Mouse (Mus musculus) frontal cortex, postnatal 14 days (tissue): Measurements from ENCODE around the gene Rapsn.
"Not testable (repeated sequence)": the region's sequence is repeated elsewhere in the genome, so short reads cannot be mapped to it uniquely, and the experiment has no call there.

ENCODE experiments used
- DNase-seq, 2 experiments: peaks; one replicate each; pipeline ENCODE4 v3.0.0; 2022; ENCODE audit warnings: low spot score in 2 of 2

Gene Rapsn

GRCm38 (mm10) chr2:91035385-91035784 is at the start of gene Rapsn:
Rapsn (plus strand) TSS chr2:91035620.
- DNase-seq = no peak

GRCm38 (mm10) chr2:90986055-90986454 is 49.4 kb upstream of the Rapsn start:
- no peak for DNase-seq

GRCm38 (mm10) chr2:91008536-91008935 is 26.9 kb upstream of the Rapsn start:
- no peak for DNase-seq

GRCm38 (mm10) chr2:91013881-91014280 is 21.5 kb upstream of the Rapsn start:
- no peak for DNase-seq

GRCm38 (mm10) chr2:91015386-91015785 is 20.0 kb upstream of the Rapsn start:
- no peak for DNase-seq

GRCm38 (mm10) chr2:91018061-91018788 is 17.2 kb upstream of the Rapsn start:
- DNase-seq = peak in 1 of 2 experiments; percentile 29

GRCm38 (mm10) chr2:91019911-91020310 is 15.5 kb upstream of the Rapsn start:
- DNase-seq = no peak

- not testable (repeated sequence) for DNase-seq
Observed at GRCm38 (mm10) chr2:91022266-91022665, 13.2 kb upstream of the Rapsn start.

GRCm38 (mm10) chr2:91023131-91023530 is 12.3 kb upstream of the Rapsn start:
- DNase-seq = no peak

- DNase-seq = no peak
Observed at GRCm38 (mm10) chr2:91023956-91024355, 11.5 kb upstream of the Rapsn start.

- DNase-seq = peak in 1 of 2 experiments; percentile 15
Observed at GRCm38 (mm10) chr2:91025081-91025516, 10.3 kb upstream of the Rapsn start.

- no peak for DNase-seq
Observed at GRCm38 (mm10) chr2:91026491-91026890, 8.9 kb upstream of the Rapsn start.

- no peak for DNase-seq
Observed at GRCm38 (mm10) chr2:91027391-91028214, 7.8 kb upstream of the Rapsn start.

- no peak for DNase-seq
Observed at GRCm38 (mm10) chr2:91031216-91031615, 4.2 kb upstream of the Rapsn start.

GRCm38 (mm10) chr2:91033000-91033399 is 2.4 kb upstream of the Rapsn start:
- no peak for DNase-seq

GRCm38 (mm10) chr2:91041786-91042185 is 6.4 kb downstream of the Rapsn start:
- DNase-seq = no peak

- no peak for DNase-seq
Observed at GRCm38 (mm10) chr2:91042651-91043398, 7.4 kb downstream of the Rapsn start.

- DNase-seq = no peak
Observed at GRCm38 (mm10) chr2:91044727-91045126, 9.3 kb downstream of the Rapsn start.

GRCm38 (mm10) chr2:91045805-91046204 is 10.4 kb downstream of the Rapsn start:
- DNase-seq = not testable (repeated sequence)

GRCm38 (mm10) chr2:91047359-91047758 is 11.9 kb downstream of the Rapsn start:
- DNase-seq = no peak

GRCm38 (mm10) chr2:91051917-91052316 is 16.5 kb downstream of the Rapsn start:
- no peak for DNase-seq

GRCm38 (mm10) chr2:91052752-91053151 is 17.3 kb downstream of the Rapsn start:
- DNase-seq = no peak
